Mouse (Mus musculus) lung, embryonic 14.5 days (tissue): Measurements from ENCODE around the gene Wfikkn1. TPM values are rescaled to one million over a fixed set of nuclear protein-coding genes. Genes with fewer than 3 reads are reported as not detected.

Experiments used
- ATAC-seq: fragments of 200-750 bp; cut with Nextera tagmentation; 2 replicates; pipeline ENCODE4 v1.8.0; 2017; ENCODE audit warnings: mild to moderate bottlenecking, moderate TSS enrichment, moderate library complexity; ENCODE audit not compliant: insufficient read depth
- DNase-seq: peaks from one replicate; pipeline ENCODE4 v3.0.0-alpha.2; 2015
- H3K27ac ChIP-seq: fragments of 300-500 bp; sonication (generic); 2 replicates; pipeline ENCODE4 v1.5.1; 2014; ENCODE audit warnings: low read depth, mild to moderate bottlenecking, moderate library complexity
- H3K27me3 ChIP-seq: fragments of 300-500 bp; sonication (generic); 2 replicates; pipeline ENCODE4 v1.6.1; 2014; ENCODE audit warnings: low read length, control low read depth; ENCODE audit not compliant: insufficient read depth
- H3K36me3 ChIP-seq: fragments of 300-500 bp; sonication (generic); 2 replicates; pipeline ENCODE4 v1.6.1; 2014; ENCODE audit warnings: control low read depth; ENCODE audit not compliant: insufficient read depth
- H3K4me1 ChIP-seq: fragments of 300-500 bp; sonication (generic); 2 replicates; pipeline ENCODE4 v1.6.1; 2014; ENCODE audit warnings: antibody characterized with exemption, control low read depth; ENCODE audit not compliant: insufficient read depth
- H3K4me2 ChIP-seq: fragments of 300-500 bp; sonication (generic); 2 replicates; pipeline ENCODE4 v1.6.1; 2014; ENCODE audit warnings: mild to moderate bottlenecking
- H3K4me3 ChIP-seq: fragments of 300-500 bp; sonication (generic); 2 replicates; pipeline ENCODE4 v1.5.1; 2014; ENCODE audit warnings: low read depth, low read length
- H3K9ac ChIP-seq: fragments of 300-500 bp; sonication (generic); 2 replicates; pipeline ENCODE4 v1.6.1; 2014
- H3K9me3 ChIP-seq: fragments of 300-500 bp; sonication (generic); 2 replicates; pipeline ENCODE4 v1.6.1; 2016; ENCODE audit warnings: low read depth, low read length, control low read depth
- CTCF ChIP-seq: IDR thresholded peaks from 2 replicates; pipeline ENCODE4 v1.5.1; 2016; ENCODE audit warnings: antibody characterized with exemption, low read depth
- WGBS: fragments of 180-500 bp; shearing (Covaris S2); extraction: QIAGEN DNeasy Blood & Tissue Kit; methylation state at CpG from one replicate; pipeline ENCODE4 v1.1.7; 2014; 5-methylcytosine and 5-hydroxymethylcytosine counted together
- polyA plus RNA-seq: library from polyadenylated mRNA; unstranded; fragments of >200 nt; fragmentation: Nextera tagmentation; extraction: Ambion mirVana; gene quantifications from 2 replicates; pipeline ENCODE4 v1.2.1, GENCODE M21; 2014

The Wfikkn1 gene
- polyA plus RNA-seq, 1 experiment from 2014 or later = 0.87 TPM

DNA sequence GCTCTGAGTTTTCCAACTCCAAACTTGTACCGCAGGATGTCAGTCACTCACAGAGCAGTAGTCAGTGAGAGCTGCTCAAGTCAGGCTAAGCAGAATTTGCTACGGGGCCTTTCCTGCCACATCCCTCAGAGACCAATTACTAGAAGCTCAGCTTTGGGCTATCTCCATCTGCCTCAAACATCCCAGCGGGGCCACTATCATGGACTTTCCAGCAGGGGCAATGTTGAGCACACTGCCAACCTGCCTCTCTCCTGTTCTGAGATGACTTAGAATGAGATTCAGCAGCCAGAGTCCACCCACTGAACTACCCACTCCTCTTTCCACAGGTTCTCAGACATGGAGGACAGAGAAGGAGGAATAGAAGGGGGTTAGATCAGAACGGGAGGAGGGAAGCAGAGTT lies 5.0 kb upstream of the Wfikkn1 start:
- Histone ChIP-seq H3K4me3 (no peak overlapping the region), H3K4me2 (no peak overlapping the region), H3K27me3 (no peaks in the 10 kb centered on the region), H3K4me1 (no peaks in the 10 kb centered on the region), H3K27ac (no peak overlapping the region), H3K36me3 (peaks cover 67% of the 10 kb centered on the region), H3K9me3 (no peaks in the 10 kb centered on the region), H3K9ac (no peak overlapping the region)
- peak; percentile 32 for DNase-seq
- WGBS = 66% methylated on average over 4 of the region's 4 CpGs
- no peak for ATAC-seq
- TF ChIP-seq CTCF = peak; percentile 51

DNA sequence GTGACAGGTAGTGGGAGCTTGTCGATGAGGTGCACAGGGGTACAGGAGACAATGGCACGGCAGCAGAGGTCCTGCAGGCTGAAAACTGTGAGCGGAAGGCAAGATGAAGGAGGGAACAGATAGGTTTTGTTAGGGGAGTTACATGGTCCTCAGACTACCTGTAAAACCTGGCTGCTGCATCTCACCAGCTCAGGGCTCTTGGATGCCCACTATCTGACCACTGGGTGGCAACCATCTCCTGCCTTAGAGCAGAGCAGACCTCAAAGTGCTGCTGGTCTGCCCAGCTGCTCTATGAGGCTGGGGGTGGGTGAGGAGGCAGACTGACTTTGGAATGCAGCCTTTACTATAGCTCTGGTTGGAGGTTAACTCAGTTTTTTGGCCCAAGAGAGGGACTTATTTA lies 3.2 kb upstream of the Wfikkn1 start:
- H3K4me3 ChIP-seq = no peak overlapping the region
- H3K4me1 ChIP-seq = no peaks in the 10 kb centered on the region
- no peak for DNase-seq
- no peaks in the 10 kb centered on the region for H3K27me3 ChIP-seq
- no peak for ATAC-seq
- no peak overlapping the region for H3K9ac ChIP-seq
- H3K9me3 ChIP-seq = no peaks in the 10 kb centered on the region
- WGBS = 87% methylated on average over 3 of the region's 3 CpGs
- no peak overlapping the region for H3K27ac ChIP-seq
- no peak for TF ChIP-seq CTCF
- no peak overlapping the region for H3K4me2 ChIP-seq
- peaks cover 64% of the 10 kb centered on the region for H3K36me3 ChIP-seq

DNA sequence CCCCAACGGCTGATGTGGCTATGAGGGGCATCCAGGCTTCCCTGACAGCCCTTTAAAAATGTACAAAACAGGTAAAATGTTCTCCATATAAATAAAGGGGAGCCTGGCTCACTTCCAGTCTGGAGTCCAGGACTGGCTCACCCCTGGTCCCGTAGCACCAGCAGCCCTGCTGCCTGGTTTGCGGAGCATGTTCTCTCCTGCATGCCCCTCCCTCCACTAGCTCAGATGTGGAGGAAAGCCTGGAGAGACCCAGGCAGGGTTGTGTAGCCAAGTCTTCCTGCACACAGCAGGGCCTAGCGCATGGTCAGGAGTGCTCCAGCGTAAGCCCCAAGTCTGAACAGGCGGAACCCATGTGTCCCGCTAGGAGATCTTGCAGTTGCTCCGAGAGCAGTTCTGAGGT lies 2.6 kb upstream of the Wfikkn1 start:
- Histone ChIP-seq H3K36me3 (peaks cover 68% of the 10 kb centered on the region), H3K9ac (no peak overlapping the region), H3K4me3 (no peak overlapping the region), H3K4me2 (no peak overlapping the region), H3K9me3 (no peaks in the 10 kb centered on the region), H3K27me3 (no peaks in the 10 kb centered on the region), H3K27ac (no peak overlapping the region), H3K4me1 (no peaks in the 10 kb centered on the region)
- WGBS = 82% methylated on average over 8 of the region's 8 CpGs
- no peak for TF ChIP-seq CTCF
- no peak for DNase-seq
- no peak for ATAC-seq

DNA sequence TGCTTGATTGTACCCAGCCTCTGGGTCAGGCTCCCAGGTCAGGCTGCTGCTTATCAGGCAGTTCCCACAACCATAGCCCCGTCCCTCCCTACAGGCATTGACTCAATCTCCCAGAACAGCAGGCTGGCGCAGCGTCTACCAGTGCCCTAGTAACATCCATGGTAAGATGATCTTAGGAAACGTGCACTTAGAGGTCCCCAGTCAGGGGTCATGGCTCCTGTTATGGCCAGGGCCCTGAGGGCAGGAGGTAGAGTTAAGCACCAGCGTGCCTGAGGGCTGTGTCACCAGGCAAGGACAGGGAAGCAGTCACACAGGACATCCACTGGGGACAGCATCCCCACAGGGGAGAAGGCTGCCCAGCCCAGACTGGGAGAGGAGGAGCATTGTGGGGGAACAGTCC lies 1.6 kb upstream of the Wfikkn1 start:
- H3K36me3 ChIP-seq = peaks cover 66% of the 10 kb centered on the region
- no peaks in the 10 kb centered on the region for H3K4me1 ChIP-seq
- 40% methylated on average over 5 of the region's 5 CpGs for WGBS
- H3K9ac ChIP-seq = no peak overlapping the region
- no peak for TF ChIP-seq CTCF
- no peak overlapping the region for H3K4me2 ChIP-seq
- no peaks in the 10 kb centered on the region for H3K27me3 ChIP-seq
- no peaks in the 10 kb centered on the region for H3K9me3 ChIP-seq
- DNase-seq (no peak), ATAC-seq (no peak)
- H3K4me3 ChIP-seq = no peak overlapping the region
- H3K27ac ChIP-seq = no peak overlapping the region

DNA sequence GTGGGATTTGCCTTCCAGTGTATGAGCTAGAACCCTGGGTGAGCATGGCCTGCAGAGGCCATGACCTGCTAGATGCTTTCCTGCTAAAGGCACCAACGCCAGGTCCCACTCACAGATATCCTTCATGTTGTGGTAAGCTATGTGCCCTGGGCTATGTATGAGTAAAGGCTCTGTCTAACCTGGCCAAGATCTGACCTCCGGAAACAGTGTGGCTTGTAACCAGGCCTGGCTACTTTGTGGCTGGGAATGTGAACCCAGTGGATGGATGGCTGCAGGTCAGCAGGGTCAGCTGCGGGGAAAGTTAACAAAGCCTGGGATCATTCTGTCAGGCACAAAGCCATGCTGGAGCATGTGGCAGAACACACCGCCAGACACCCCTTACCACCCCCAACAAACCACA lies 1.0 kb upstream of the Wfikkn1 start:
- Histone ChIP-seq H3K27me3 (no peaks in the 10 kb centered on the region), H3K4me2 (no peak overlapping the region), H3K4me3 (no peak overlapping the region), H3K9me3 (no peaks in the 10 kb centered on the region), H3K4me1 (no peaks in the 10 kb centered on the region), H3K27ac (0 out of 2 replicates have a peak overlapping the region, but pooled peaks have one; percentile 30), H3K36me3 (peaks cover 66% of the 10 kb centered on the region), H3K9ac (no peak overlapping the region)
- no peak for ATAC-seq
- no peak for DNase-seq
- no peak for TF ChIP-seq CTCF
- 32% methylated on average over 4 of the region's 4 CpGs for WGBS

DNA sequence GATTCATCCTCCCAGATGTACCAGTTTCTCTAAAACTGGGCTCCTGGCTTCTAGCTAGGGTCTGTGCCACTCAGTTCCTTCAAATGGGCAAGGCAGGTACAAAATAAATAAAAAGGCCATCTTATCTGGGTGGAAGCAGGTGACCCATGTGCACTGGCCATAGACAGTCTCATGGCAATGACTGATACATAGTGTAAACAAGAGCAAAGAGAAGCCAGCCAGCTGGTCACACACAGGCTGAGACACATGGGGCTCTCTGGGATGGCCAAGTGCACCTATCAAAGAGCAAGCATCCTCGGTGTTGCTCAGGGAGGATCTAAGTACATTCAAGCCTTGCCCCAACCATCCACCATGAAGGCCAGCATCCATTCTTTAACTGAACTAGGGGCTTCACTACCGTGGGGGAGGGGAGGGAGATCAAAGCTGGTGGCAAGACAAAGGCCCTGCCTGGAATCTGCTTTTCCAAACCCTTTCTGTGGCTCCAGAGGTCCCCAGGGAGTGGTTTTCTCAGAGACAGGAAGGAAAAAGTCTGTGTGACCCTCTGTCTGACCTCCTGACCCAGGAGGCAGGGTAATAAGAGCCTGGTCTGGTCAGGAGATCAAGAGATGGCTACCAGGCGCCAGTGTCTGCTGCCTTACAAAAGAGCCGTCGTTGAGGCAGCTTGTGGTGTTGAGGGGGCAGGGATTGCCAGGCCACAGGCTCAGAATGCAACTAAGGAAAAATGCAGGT lies 419 bp upstream of the Wfikkn1 start:
- no peaks in the 10 kb centered on the region for H3K27me3 ChIP-seq
- peaks cover 66% of the 10 kb centered on the region for H3K36me3 ChIP-seq
- TF ChIP-seq CTCF = no peak
- DNase-seq (no peak), ATAC-seq (no peak)
- H3K4me1 ChIP-seq = peaks cover 4% of the 10 kb centered on the region; the same call in 1 of the 2 replicates
- 14% methylated on average over 5 of the region's 5 CpGs for WGBS
- no peaks in the 10 kb centered on the region for H3K9me3 ChIP-seq
- H3K4me2 ChIP-seq = no peak overlapping the region
- H3K27ac ChIP-seq = 0 out of 2 replicates have a peak overlapping the region, but pooled peaks have one; percentile 30
- no peak overlapping the region for H3K4me3 ChIP-seq
- no peak overlapping the region for H3K9ac ChIP-seq

DNA sequence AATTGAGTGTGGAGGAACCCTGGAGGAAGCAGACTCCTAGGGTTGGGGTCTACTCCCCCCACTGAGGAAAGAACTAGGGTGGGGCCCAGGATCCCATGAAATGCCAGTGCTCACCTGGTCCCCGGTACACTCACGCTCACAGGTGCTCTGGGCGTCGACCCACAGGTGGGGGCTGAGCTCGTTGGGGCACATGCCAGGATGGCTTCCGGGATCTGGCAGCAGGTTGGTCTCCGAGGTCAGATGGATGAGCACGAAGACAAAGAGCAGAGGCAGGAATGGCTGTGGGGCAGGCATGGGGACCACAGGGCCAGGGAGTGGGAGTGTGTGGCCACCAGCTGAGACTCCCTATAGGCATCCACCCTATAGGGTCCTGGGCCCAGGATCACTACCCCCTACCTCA lies 908 bp downstream of the Wfikkn1 start:
- no peaks in the 10 kb centered on the region for H3K9me3 ChIP-seq
- H3K4me3 ChIP-seq = no peak overlapping the region
- peaks cover 7% of the 10 kb centered on the region; the same call in 1 of the 2 replicates for H3K4me1 ChIP-seq
- no peak overlapping the region for H3K4me2 ChIP-seq
- no peaks in the 10 kb centered on the region for H3K27me3 ChIP-seq
- H3K9ac ChIP-seq = no peak overlapping the region
- no peak for TF ChIP-seq CTCF
- DNase-seq (no peak), ATAC-seq (no peak)
- H3K27ac ChIP-seq = no peak overlapping the region
- WGBS = 75% methylated on average over 8 of the region's 8 CpGs
- peaks cover 60% of the 10 kb centered on the region for H3K36me3 ChIP-seq
